Mouse (Mus musculus): ENCODE measurements at regions not wholly inside any gene's neighbourhood (a gene's known extent, or its start where the extent isn't known, plus 50 kb on each side); places are given as distances from the start of the nearest gene placed in this dataset.

GRCm38 (mm10) chr11:84760622-84761196, 58.6 kb downstream of the Mrm1 start:
- Histone ChIP-seq H3K27ac (no peak overlapping the region), H3K4me3 (peak overlapping the region; percentile 8; the same call in 1 of the 2 replicates), H3K9me3 (no peaks in the 10 kb centered on the region), H3K36me3 (no peaks in the 10 kb centered on the region), H3K4me1 (peaks cover 32% of the 10 kb centered on the region), H3K27me3 (ENCODE audit: insufficient read depth, poor library complexity, severe bottlenecking) (peaks cover 55% of the 10 kb centered on the region)
- DNase-seq (ENCODE audit: low spot score) = no peak
- WGBS = 38% methylated on average over 15 of the region's 15 CpGs

- H3K4me3 ChIP-seq = no peak overlapping the region
- H3K4me1 ChIP-seq = peaks cover 20% of the 10 kb centered on the region
- 76% methylated on average over 5 of the region's 5 CpGs for whole genome bisulfite sequencing
- no peaks in the 10 kb centered on the region for H3K9me3 ChIP-seq
- H3K27me3 ChIP-seq (ENCODE audit: insufficient read depth, poor library complexity, severe bottlenecking) = peaks cover 44% of the 10 kb centered on the region
- no peak for DNase-seq (ENCODE audit: low spot score)
- H3K36me3 ChIP-seq = no peaks in the 10 kb centered on the region
- no peak overlapping the region for H3K27ac ChIP-seq
These were observed 59.8 kb downstream of the Mrm1 start for GRCm38 (mm10) chr11:84759478-84759986.

GRCm38 (mm10) chr11:84752007-84752406, 67.3 kb downstream of the Mrm1 start:
- 74% methylated on average over 6 of the region's 6 CpGs for WGBS
- Histone ChIP-seq H3K36me3 (no peaks in the 10 kb centered on the region), H3K4me1 (no peaks in the 10 kb centered on the region; the same call in 1 of the 2 replicates), H3K9me3 (no peaks in the 10 kb centered on the region), H3K27ac (no peak overlapping the region), H3K4me3 (no peak overlapping the region), H3K27me3 (ENCODE audit: insufficient read depth, poor library complexity, severe bottlenecking) (peaks cover 10% of the 10 kb centered on the region; the same call in 1 of the 2 replicates)
- no peak for DNase-seq (ENCODE audit: low spot score)

- H3K36me3 ChIP-seq = no peaks in the 10 kb centered on the region
- H3K27ac ChIP-seq = no peak overlapping the region
- WGBS = 42% methylated on average over 12 of the region's 12 CpGs
- no peaks in the 10 kb centered on the region; the same call in 1 of the 2 replicates for H3K4me1 ChIP-seq
- H3K9me3 ChIP-seq = no peaks in the 10 kb centered on the region
- H3K27me3 ChIP-seq (ENCODE audit: insufficient read depth, poor library complexity, severe bottlenecking) = peaks cover 11% of the 10 kb centered on the region
- no peak for DNase-seq (ENCODE audit: low spot score)
- H3K4me3 ChIP-seq = no peak overlapping the region
These were observed 69.6 kb downstream of the Mrm1 start for GRCm38 (mm10) chr11:84749490-84750349.

DNA sequence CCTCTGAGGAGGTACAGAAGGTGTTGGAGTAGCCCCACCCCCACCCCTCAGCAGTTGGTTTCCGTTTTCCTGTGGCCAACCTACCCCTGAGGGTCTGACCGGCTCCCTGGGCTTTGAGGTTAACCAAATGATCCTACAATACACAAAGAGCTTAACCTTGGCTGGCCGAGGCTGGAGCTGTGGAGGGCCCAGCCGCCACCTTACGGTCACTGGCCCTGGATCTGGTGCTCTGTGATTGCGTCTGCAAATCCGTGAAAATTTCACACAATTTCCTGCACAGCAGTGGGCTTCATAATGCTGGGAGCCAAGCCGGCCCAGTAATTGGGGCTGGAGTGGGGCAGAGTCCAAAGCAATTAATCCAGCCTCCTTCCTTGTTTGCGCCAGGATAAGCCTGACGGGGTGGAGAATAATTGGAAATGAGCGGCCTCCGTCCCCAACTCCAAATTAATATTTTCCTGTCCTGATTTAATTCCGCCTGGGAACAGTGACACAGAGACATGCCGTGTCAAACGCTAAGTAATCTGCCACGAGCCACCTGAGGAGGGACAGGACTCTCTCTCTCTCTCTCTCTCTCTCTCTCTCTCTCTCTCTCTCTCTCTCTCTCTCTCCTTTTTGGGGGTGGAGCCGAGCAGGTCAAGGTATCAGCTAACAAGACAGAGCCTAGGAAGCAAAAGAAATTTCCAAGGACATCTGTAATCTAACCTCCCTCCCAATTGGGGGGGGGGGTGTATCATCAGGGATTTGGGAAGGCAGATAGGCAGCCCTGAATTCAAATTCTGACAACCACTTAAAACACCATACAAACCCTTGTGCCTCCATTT, 80.3 kb downstream of the Mrm1 start:
- Histone ChIP-seq H3K27me3 (ENCODE audit: insufficient read depth, poor library complexity, severe bottlenecking) (peaks cover 24% of the 10 kb centered on the region), H3K36me3 (no peaks in the 10 kb centered on the region), H3K4me1 (0 out of 2 replicates have a peak, but pooled peaks cover 6% of the 10 kb centered on the region), H3K4me3 (no peak overlapping the region), H3K9me3 (no peaks in the 10 kb centered on the region), H3K27ac (no peak overlapping the region)
- no peak for DNase-seq (ENCODE audit: low spot score)
- 16% methylated on average over 17 of the region's 17 CpGs for WGBS

- DNase-seq (ENCODE audit: low spot score) = no peak
- no peaks in the 10 kb centered on the region for H3K36me3 ChIP-seq
- H3K4me1 ChIP-seq = 0 out of 2 replicates have a peak, but pooled peaks cover 6% of the 10 kb centered on the region
- no peaks in the 10 kb centered on the region for H3K9me3 ChIP-seq
- H3K27ac ChIP-seq = no peak overlapping the region
- H3K4me3 ChIP-seq = no peak overlapping the region
- 47% methylated on average over 3 of the region's 3 CpGs for WGBS
- peaks cover 29% of the 10 kb centered on the region for H3K27me3 ChIP-seq (ENCODE audit: insufficient read depth, poor library complexity, severe bottlenecking)
These were observed 81.2 kb downstream of the Mrm1 start for GRCm38 (mm10) chr11:84738128-84738527.

GRCm38 (mm10) chr11:84731890-84732289, 87.4 kb downstream of the Mrm1 start:
- no peak overlapping the region for H3K27ac ChIP-seq
- H3K27me3 ChIP-seq (ENCODE audit: insufficient read depth, poor library complexity, severe bottlenecking) = peaks cover 10% of the 10 kb centered on the region
- WGBS = 75% methylated on average over 6 of the region's 6 CpGs
- H3K4me1 ChIP-seq = no peaks in the 10 kb centered on the region
- H3K4me3 ChIP-seq = no peak overlapping the region
- no peaks in the 10 kb centered on the region for H3K9me3 ChIP-seq
- no peak for DNase-seq (ENCODE audit: low spot score)
- no peaks in the 10 kb centered on the region for H3K36me3 ChIP-seq

GRCm38 (mm10) chr11:84730218-84730617, 89.1 kb downstream of the Mrm1 start:
- DNase-seq (ENCODE audit: low spot score) = no peak
- peaks cover 7% of the 10 kb centered on the region for H3K27me3 ChIP-seq (ENCODE audit: insufficient read depth, poor library complexity, severe bottlenecking)
- H3K9me3 ChIP-seq = no peaks in the 10 kb centered on the region
- no peak overlapping the region for H3K27ac ChIP-seq
- no peaks in the 10 kb centered on the region for H3K36me3 ChIP-seq
- no peaks in the 10 kb centered on the region for H3K4me1 ChIP-seq
- 36% methylated on average over 8 of the region's 8 CpGs for WGBS
- H3K4me3 ChIP-seq = no peak overlapping the region

GRCm38 (mm10) chr11:84729189-84729588, 90.1 kb downstream of the Mrm1 start:
- Histone ChIP-seq H3K36me3 (no peaks in the 10 kb centered on the region), H3K27me3 (ENCODE audit: insufficient read depth, poor library complexity, severe bottlenecking) (peaks cover 16% of the 10 kb centered on the region), H3K9me3 (no peaks in the 10 kb centered on the region), H3K4me1 (no peaks in the 10 kb centered on the region), H3K27ac (no peak overlapping the region), H3K4me3 (no peak overlapping the region)
- no peak for DNase-seq (ENCODE audit: low spot score)
- 11% methylated on average over 2 of the region's 2 CpGs for WGBS

DNA sequence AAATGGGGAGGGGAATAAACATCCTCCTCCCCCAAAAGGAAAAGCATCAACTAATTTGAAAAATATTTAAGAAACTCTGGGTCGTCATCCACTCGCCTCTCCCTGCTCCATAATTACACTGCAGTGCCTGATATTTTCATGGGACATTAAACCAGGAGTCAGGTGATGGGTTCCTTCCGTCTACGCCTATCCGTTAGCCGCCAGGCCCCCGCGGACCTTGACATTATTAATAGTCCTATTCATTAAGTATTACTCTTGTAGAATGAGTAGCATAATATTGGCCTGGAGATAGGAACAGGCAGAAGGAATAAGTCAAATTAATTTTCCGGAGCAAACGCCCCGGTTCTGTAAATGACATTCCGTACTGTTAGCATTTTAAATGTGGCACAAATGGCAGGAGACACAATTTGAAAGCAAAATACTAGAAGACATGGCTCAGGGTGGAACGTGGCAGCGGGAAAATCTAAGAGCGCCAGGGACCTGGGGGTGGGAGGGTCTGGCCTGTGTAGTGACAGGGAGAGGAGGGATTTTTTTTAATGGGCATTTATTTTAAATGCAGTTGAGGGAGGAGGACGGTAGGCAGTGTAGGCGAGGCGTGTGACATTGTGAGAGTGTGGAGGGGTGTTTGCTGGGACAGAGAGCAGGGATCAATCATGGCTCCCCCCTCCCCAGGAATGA, 93.2 kb downstream of the Mrm1 start:
- Histone ChIP-seq H3K4me1 (no peaks in the 10 kb centered on the region), H3K36me3 (no peaks in the 10 kb centered on the region), H3K9me3 (no peaks in the 10 kb centered on the region), H3K4me3 (no peak overlapping the region), H3K27ac (no peak overlapping the region), H3K27me3 (ENCODE audit: insufficient read depth, poor library complexity, severe bottlenecking) (peaks cover 21% of the 10 kb centered on the region; the same call in 1 of the 2 replicates)
- DNase-seq (ENCODE audit: low spot score) = no peak
- 72% methylated on average over 18 of the region's 18 CpGs for WGBS

- no peak for DNase-seq (ENCODE audit: low spot score)
- no peaks in the 10 kb centered on the region for H3K36me3 ChIP-seq
- H3K4me3 ChIP-seq = no peak overlapping the region
- no peak overlapping the region for H3K27ac ChIP-seq
- 48% methylated on average over 11 of the region's 11 CpGs for WGBS
- H3K4me1 ChIP-seq = no peaks in the 10 kb centered on the region
- H3K9me3 ChIP-seq = no peaks in the 10 kb centered on the region
- peaks cover 21% of the 10 kb centered on the region; the same call in 1 of the 2 replicates for H3K27me3 ChIP-seq (ENCODE audit: insufficient read depth, poor library complexity, severe bottlenecking)
These were observed 94.0 kb downstream of the Mrm1 start for GRCm38 (mm10) chr11:84725177-84725792.

- no peaks in the 10 kb centered on the region for H3K4me1 ChIP-seq
- H3K27ac ChIP-seq = no peak overlapping the region
- H3K27me3 ChIP-seq (ENCODE audit: insufficient read depth, poor library complexity, severe bottlenecking) = peaks cover 21% of the 10 kb centered on the region; the same call in 1 of the 2 replicates
- no peak overlapping the region for H3K4me3 ChIP-seq
- DNase-seq (ENCODE audit: low spot score) = peak; percentile 88
- no peaks in the 10 kb centered on the region for H3K9me3 ChIP-seq
- no peaks in the 10 kb centered on the region for H3K36me3 ChIP-seq
- WGBS = under 1% methylated on average over 18 of the region's 18 CpGs
These were observed 95.2 kb downstream of the Mrm1 start for GRCm38 (mm10) chr11:84724080-84724479.

All from heart, embryonic 10.5 days (tissue).